Mouse (Mus musculus): Measurements from ENCODE around the gene Sec62. TPM values are rescaled to one million over a fixed set of nuclear protein-coding genes. Genes with fewer than 3 reads are reported as not detected.

The Sec62 gene
- 90.5 and 106 TPM in 2 replicates for polyA plus RNA-seq (2015; fragmentation: Nextera tagmentation; extraction: Ambion mirVana)

- H3K36me3 ChIP-seq: no peaks in the 10 kb centered on the region
- no peaks in the 10 kb centered on the region for H3K27me3 ChIP-seq
- no peaks in the 10 kb centered on the region for H3K9me3 ChIP-seq (replicated peaks)
- H3K4me3 ChIP-seq (replicated peaks): peak within 1 kb of the TSS; percentile 97
- peak within 1 kb of the TSS; percentile 71 for H3K4me2 ChIP-seq
- H3K27ac ChIP-seq: peak within 1 kb of the TSS; percentile 95
- under 1% methylated on average over 62 of the region's 62 CpGs for WGBS
- H3K4me1 ChIP-seq: 0 out of 2 replicates have a peak, but pooled peaks cover 2% of the 10 kb centered on the region
- peak within 1 kb of the TSS; percentile 88 for H3K9ac ChIP-seq
- peak; percentile 97 for ATAC-seq (replicated peaks; ENCODE audit: low FRiP score)
Measured at GRCm38 (mm10) chr3:30792737-30793402, at the start of gene Sec62. TSS of gene Sec62 (plus strand) at chr3:30792875.

- H3K9ac ChIP-seq: no peak overlapping the region
- no peaks in the 10 kb centered on the region for H3K27me3 ChIP-seq
- WGBS: 84% methylated on average over 7 of the region's 7 CpGs
- no peak overlapping the region for H3K4me3 ChIP-seq (replicated peaks)
- H3K4me2 ChIP-seq: no peak overlapping the region
- H3K9me3 ChIP-seq (replicated peaks): no peaks in the 10 kb centered on the region
- no peak for ATAC-seq (replicated peaks; ENCODE audit: low FRiP score)
- H3K4me1 ChIP-seq: no peaks in the 10 kb centered on the region
- no peak overlapping the region for H3K27ac ChIP-seq
- H3K36me3 ChIP-seq: no peaks in the 10 kb centered on the region
Measured at GRCm38 (mm10) chr3:30742891-30743290, 49.8 kb upstream of the Sec62 start.

- Histone ChIP-seq H3K9ac (no peak within 1 kb of the TSS), H3K4me2 (no peak within 1 kb of the TSS), H3K4me1 (no peaks in the 10 kb centered on the region), H3K36me3 (no peaks in the 10 kb centered on the region), H3K27me3 (no peaks in the 10 kb centered on the region), H3K9me3 (replicated peaks) (no peaks in the 10 kb centered on the region), H3K27ac (no peak within 1 kb of the TSS), H3K4me3 (replicated peaks) (no peak within 1 kb of the TSS)
- ATAC-seq (replicated peaks; ENCODE audit: low FRiP score): no peak
- 82% methylated on average over 7 of the region's 7 CpGs for WGBS
Measured at GRCm38 (mm10) chr3:30746006-30746405, 46.7 kb upstream of the Sec62 start, which contains the start of gene Samd7. TSS of gene Samd7 (plus strand) at chr3:30746293.

GRCm38 (mm10) chr3:30748316-30748715, 44.4 kb upstream of the Sec62 start:
- WGBS: 89% methylated on average over 9 of the region's 9 CpGs
- H3K4me3 ChIP-seq (replicated peaks): no peak overlapping the region
- no peak for ATAC-seq (replicated peaks; ENCODE audit: low FRiP score)

GRCm38 (mm10) chr3:30754696-30755095, 38.0 kb upstream of the Sec62 start:
- Histone ChIP-seq H3K4me2 (no peak overlapping the region), H3K36me3 (no peaks in the 10 kb centered on the region), H3K9ac (no peak overlapping the region), H3K9me3 (replicated peaks) (no peaks in the 10 kb centered on the region), H3K4me1 (no peaks in the 10 kb centered on the region), H3K27me3 (no peaks in the 10 kb centered on the region), H3K4me3 (replicated peaks) (no peak overlapping the region), H3K27ac (no peak overlapping the region)
- ATAC-seq (replicated peaks; ENCODE audit: low FRiP score): no peak
- WGBS: 97% methylated on average over 4 of the region's 4 CpGs

More at GRCm38 (mm10) chr3:30748316-30748715, 44.4 kb upstream of the Sec62 start:
- no peaks in the 10 kb centered on the region for H3K9me3 ChIP-seq (replicated peaks)
- H3K27ac ChIP-seq: no peak overlapping the region
- H3K36me3 ChIP-seq: no peaks in the 10 kb centered on the region
- no peak overlapping the region for H3K4me2 ChIP-seq
- no peaks in the 10 kb centered on the region for H3K4me1 ChIP-seq
- no peak overlapping the region for H3K9ac ChIP-seq
- no peaks in the 10 kb centered on the region for H3K27me3 ChIP-seq

- no peaks in the 10 kb centered on the region for H3K4me1 ChIP-seq
- no peak overlapping the region for H3K4me2 ChIP-seq
- no peak overlapping the region for H3K27ac ChIP-seq
- no peaks in the 10 kb centered on the region for H3K9me3 ChIP-seq (replicated peaks)
- no peak for ATAC-seq (replicated peaks; ENCODE audit: low FRiP score)
- H3K4me3 ChIP-seq (replicated peaks): no peak overlapping the region
- no peaks in the 10 kb centered on the region for H3K36me3 ChIP-seq
- H3K9ac ChIP-seq: no peak overlapping the region
- 91% methylated on average over 4 of the region's 4 CpGs for WGBS
- no peaks in the 10 kb centered on the region for H3K27me3 ChIP-seq
Measured at GRCm38 (mm10) chr3:30764877-30765276, 27.8 kb upstream of the Sec62 start.

GRCm38 (mm10) chr3:30765311-30766027, 27.2 kb upstream of the Sec62 start:
- no peaks in the 10 kb centered on the region for H3K27me3 ChIP-seq
- H3K4me1 ChIP-seq: no peaks in the 10 kb centered on the region
- no peaks in the 10 kb centered on the region for H3K9me3 ChIP-seq (replicated peaks)
- H3K4me3 ChIP-seq (replicated peaks): no peak overlapping the region
- no peak overlapping the region for H3K27ac ChIP-seq
- ATAC-seq (replicated peaks; ENCODE audit: low FRiP score): peak; percentile 92
- WGBS: 77% methylated on average over 10 of the region's 10 CpGs
- no peak overlapping the region for H3K4me2 ChIP-seq
- no peaks in the 10 kb centered on the region for H3K36me3 ChIP-seq
- no peak overlapping the region for H3K9ac ChIP-seq

GRCm38 (mm10) chr3:30766177-30766576, 26.5 kb upstream of the Sec62 start:
- no peaks in the 10 kb centered on the region for H3K4me1 ChIP-seq
- H3K36me3 ChIP-seq: no peaks in the 10 kb centered on the region
- H3K9me3 ChIP-seq (replicated peaks): no peaks in the 10 kb centered on the region
- no peak overlapping the region for H3K4me2 ChIP-seq
- WGBS: 71% methylated on average over 7 of the region's 7 CpGs
- no peaks in the 10 kb centered on the region for H3K27me3 ChIP-seq
- peak; percentile 56 for ATAC-seq (replicated peaks; ENCODE audit: low FRiP score)
- no peak overlapping the region for H3K27ac ChIP-seq
- no peak overlapping the region for H3K4me3 ChIP-seq (replicated peaks)
- H3K9ac ChIP-seq: no peak overlapping the region

- Histone ChIP-seq H3K36me3 (no peaks in the 10 kb centered on the region), H3K27me3 (no peaks in the 10 kb centered on the region), H3K9ac (no peak overlapping the region), H3K4me3 (replicated peaks) (no peak overlapping the region), H3K27ac (no peak overlapping the region), H3K4me2 (no peak overlapping the region), H3K4me1 (no peaks in the 10 kb centered on the region), H3K9me3 (replicated peaks) (no peaks in the 10 kb centered on the region)
- no peak for ATAC-seq (replicated peaks; ENCODE audit: low FRiP score)
- WGBS: 88% methylated on average over 6 of the region's 6 CpGs
Measured at GRCm38 (mm10) chr3:30767271-30767670, 25.4 kb upstream of the Sec62 start.

GRCm38 (mm10) chr3:30769755-30770515, 22.7 kb upstream of the Sec62 start:
- Histone ChIP-seq H3K9me3 (replicated peaks) (no peaks in the 10 kb centered on the region), H3K4me3 (replicated peaks) (no peak overlapping the region), H3K9ac (no peak overlapping the region), H3K27ac (no peak overlapping the region), H3K27me3 (no peaks in the 10 kb centered on the region), H3K36me3 (no peaks in the 10 kb centered on the region), H3K4me2 (no peak overlapping the region), H3K4me1 (no peaks in the 10 kb centered on the region)
- ATAC-seq (replicated peaks; ENCODE audit: low FRiP score): no peak
- WGBS: 48% methylated on average over 10 of the region's 10 CpGs

- ATAC-seq (replicated peaks; ENCODE audit: low FRiP score): no peak
- no peaks in the 10 kb centered on the region for H3K27me3 ChIP-seq
- H3K4me1 ChIP-seq: no peaks in the 10 kb centered on the region
- H3K36me3 ChIP-seq: no peaks in the 10 kb centered on the region
- H3K4me2 ChIP-seq: no peak overlapping the region
- H3K9me3 ChIP-seq (replicated peaks): no peaks in the 10 kb centered on the region
- no peak overlapping the region for H3K4me3 ChIP-seq (replicated peaks)
- WGBS: 94% methylated on average over 1 of the region's 1 CpGs
- no peak overlapping the region for H3K27ac ChIP-seq
- H3K9ac ChIP-seq: no peak overlapping the region
Measured at GRCm38 (mm10) chr3:30771560-30771959, 21.1 kb upstream of the Sec62 start.

- ATAC-seq (replicated peaks; ENCODE audit: low FRiP score): no peak
Measured at GRCm38 (mm10) chr3:30772631-30773030, 20.0 kb upstream of the Sec62 start.

More at GRCm38 (mm10) chr3:30772631-30773030, 20.0 kb upstream of the Sec62 start:
- H3K36me3 ChIP-seq: no peaks in the 10 kb centered on the region
- no peaks in the 10 kb centered on the region for H3K27me3 ChIP-seq
- no peak overlapping the region for H3K9ac ChIP-seq
- no peak overlapping the region for H3K4me3 ChIP-seq (replicated peaks)
- H3K4me2 ChIP-seq: no peak overlapping the region
- no peaks in the 10 kb centered on the region for H3K4me1 ChIP-seq
- H3K9me3 ChIP-seq (replicated peaks): no peaks in the 10 kb centered on the region
- no peak overlapping the region for H3K27ac ChIP-seq
- 70% methylated on average over 4 of the region's 4 CpGs for WGBS

Data from kidney, embryonic 15.5 days (tissue).